Mouse (Mus musculus) retina, postnatal 7 days (tissue): ENCODE measurements around the gene Gm11214.

Source experiments
- DNase-seq: peaks from one replicate; pipeline ENCODE4 v3.0.0-alpha.2; 2012; ENCODE audit warnings: low read depth, low spot score

Gm11214 gene

DNA sequence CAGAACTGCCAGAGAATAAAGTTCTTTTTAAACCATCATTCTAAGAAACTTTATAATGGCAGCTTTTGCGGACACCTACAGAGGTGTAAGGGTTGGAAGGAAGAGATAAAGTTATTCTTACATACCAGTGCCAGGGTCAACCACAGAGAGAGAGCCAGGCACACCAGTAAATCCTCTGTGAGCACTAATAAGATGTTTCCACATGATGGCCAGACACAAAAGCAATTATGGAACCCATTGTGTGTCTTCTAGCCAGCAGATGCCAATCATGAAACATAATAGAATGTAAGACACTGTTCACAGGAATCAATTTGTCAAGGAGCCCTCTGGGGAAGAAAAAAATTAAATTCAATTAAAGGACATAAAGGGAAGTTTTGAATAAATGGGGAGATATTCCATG, 1.8 kb downstream of the Gm11214 start:
- DNase-seq = no peak

GRCm38 (mm10) chr4:63659775-63660174, 3.4 kb downstream of the Gm11214 start:
- no peak for DNase-seq

DNA sequence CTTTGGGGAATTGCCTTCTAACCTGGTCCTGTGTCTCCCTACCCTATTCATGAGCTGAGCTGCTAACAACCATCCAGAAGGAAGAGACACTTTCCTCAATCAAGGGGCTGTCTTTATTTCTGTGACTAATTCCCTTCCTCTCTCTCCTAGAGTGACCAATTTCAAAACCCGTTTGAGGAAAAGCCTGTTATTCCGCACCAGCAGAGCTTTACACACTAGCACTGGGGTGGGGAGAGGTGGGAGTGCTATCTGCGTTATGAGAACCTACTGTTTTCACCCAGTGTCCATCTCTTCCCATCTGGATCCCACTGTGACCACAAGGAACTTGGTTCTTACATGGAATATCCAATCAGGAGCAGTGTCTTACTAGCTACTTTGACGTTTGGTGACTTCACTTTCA, 4.1 kb downstream of the Gm11214 start:
- no peak for DNase-seq

GRCm38 (mm10) chr4:63654381-63654780, 8.8 kb downstream of the Gm11214 start:
- no peak for DNase-seq

DNA sequence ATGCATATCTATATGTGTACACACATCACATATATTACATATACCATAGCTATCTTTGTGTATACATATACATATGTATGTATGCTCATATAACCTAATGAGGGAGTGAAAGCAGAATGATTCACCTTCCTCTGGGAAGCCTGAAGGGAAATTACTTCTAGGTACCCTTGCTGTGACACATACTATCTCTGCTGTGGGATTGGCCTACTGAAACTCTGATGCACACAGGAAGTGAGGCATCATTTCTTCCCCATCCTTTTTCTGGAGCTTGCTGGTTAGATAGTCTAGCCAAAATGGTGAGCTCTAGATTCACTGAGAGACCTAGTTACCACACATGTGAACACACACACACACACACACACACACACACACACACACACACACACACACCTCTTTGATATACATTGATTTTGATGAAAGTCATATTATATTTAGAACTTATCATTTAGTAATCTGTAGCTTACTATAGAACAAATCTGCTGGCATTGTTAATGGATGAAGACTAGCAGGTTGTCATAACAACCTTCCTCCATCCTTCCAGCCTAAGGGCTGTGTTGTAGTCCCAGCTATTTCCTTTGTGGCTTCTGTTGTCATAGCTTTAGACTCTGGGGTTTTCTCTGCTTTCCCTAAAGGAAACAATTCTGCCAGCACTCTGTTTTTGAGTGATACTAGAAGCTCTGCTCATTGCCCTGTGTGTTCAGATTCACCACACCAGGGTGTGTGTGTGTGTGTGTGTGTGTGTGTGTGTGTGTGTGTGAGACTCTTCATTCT, 19.0 kb downstream of the Gm11214 start:
- DNase-seq = no peak

GRCm38 (mm10) chr4:63639842-63640241, 23.3 kb downstream of the Gm11214 start:
- DNase-seq = no peak

DNA sequence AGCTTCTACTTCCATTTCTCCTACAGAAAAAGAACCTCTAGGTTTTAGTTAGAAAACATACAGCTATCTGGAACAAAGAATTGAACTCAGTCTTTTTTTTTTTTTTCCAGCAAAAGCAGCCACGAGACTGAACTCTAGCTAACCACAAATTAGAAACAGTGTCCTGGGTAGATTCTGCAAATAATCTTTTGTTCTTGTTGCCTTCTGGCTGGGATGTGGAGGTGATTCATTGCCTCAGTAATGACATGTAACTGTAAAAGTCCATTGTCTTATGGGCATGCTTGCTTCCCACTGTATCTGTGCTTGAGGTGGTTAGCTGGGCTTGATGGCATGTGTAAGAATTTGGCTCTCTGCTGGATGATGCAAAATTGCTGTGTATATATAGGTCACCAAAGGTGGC, 24.6 kb downstream of the Gm11214 start:
- DNase-seq = no peak

DNA sequence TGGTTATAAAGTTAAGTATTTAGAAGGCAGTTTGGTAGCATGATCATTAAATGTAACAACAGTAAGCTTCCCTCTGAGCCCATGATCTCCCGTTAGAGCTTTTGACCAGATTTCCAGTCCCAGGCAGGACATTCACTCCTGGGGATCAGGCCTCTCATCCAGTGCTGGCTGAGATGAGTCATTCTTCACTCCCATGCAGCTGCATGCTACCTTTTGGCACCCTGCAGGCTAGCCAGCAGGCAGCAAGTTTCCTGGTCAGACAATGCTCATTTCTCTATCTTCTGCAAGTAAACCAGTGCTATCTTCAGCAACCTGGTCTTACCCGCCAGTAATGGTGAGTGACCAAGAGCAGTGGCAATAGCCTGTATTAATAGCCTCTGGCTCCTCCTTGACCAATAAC, 30.0 kb downstream of the Gm11214 start:
- no peak for DNase-seq

DNA sequence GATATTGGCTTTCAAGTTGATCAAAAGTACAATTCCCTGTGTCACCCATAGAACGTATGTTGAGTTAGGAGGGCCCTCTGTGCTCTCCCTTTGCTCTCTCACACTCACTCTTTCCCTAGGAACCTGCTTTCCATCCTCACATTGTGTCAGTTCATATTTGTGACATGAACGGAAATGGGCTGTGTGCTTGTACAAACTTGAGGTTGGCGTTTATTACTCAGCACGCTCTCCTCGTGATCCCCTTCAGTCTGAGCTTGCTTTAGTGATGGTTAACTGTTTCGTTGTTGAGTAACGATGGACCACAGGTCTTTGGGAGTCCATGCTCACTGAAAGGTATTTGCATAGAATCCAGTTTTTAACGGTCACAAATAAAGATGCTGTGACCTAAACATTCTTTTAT, 36.1 kb downstream of the Gm11214 start:
- DNase-seq = no peak

DNA sequence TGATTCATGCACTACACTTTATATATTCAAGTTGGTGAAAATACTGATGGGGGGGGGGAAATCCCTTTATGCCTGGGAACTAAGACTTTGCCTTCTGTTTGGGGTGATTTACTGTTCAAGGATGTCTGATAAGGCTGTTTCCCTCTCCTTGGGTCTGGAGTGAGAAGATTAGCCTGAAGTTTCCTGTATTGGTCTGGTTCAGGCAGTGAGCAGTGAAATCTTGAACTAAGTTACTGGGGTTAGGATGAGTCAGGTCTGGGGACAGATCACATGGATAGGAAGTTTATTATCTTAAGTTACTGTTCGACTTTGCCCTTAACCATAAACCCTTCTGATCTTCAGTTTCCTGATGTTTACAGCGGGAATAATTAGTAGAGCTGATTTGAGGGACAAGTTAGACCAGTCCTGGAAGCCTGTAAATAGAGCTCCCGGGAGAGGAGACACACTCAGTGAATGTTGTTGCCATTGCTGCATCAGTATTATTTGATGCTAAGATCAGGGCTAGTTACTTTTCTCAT, 37.6 kb downstream of the Gm11214 start:
- DNase-seq = no peak

DNA sequence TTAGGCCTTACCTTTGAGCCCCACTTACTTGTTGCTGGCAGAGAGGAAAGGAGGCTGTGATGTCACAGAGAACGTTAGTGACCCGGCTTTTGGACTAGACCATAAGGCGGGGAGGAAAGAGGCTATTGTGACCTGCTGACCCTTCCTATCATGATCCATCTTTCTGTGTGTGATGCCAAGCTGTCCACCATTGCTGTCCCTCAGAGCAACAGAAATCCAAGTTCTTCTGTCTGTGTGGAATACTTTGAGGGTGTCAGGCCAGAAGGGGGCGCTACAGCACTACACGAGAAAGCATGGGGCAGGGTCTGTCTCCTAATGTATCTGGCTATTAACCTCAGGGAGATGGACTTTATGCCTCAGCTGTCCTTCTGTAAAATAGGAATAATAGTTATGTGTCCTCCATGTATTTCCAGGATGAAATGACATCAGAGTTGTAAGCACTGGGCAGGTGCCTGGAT, 40.8 kb downstream of the Gm11214 start, which contains the start of gene Tex48:
TSS of gene Tex48 (minus strand) at position 51 of the 458 bp plus-strand sequence.
- no peak for DNase-seq

GRCm38 (mm10) chr4:63621861-63622260, 41.3 kb downstream of the Gm11214 start:
- no peak for DNase-seq
